Mouse (Mus musculus) neural tube, embryonic 13.5 days (tissue): Measurements from ENCODE around the gene Pik3cb. TPM values are rescaled to one million over a fixed set of nuclear protein-coding genes. Genes with fewer than 3 reads are reported as not detected.

Source experiments
- ATAC-seq: fragments of 200-750 bp; cut with Nextera tagmentation; 2 replicates; pipeline ENCODE4 v1.8.0; 2017; ENCODE audit warnings: low read depth, mild to moderate bottlenecking, moderate TSS enrichment, moderate library complexity
- H3K27ac ChIP-seq: fragments of 300-500 bp; sonication (generic); replicated peaks from 2 replicates; pipeline ENCODE4 v1.5.1; 2015; ENCODE audit warnings: moderate library complexity, mild to moderate bottlenecking, inconsistent platforms
- H3K27me3 ChIP-seq: fragments of 300-500 bp; sonication (generic); 2 replicates; pipeline ENCODE4 v1.6.1; 2015; ENCODE audit warnings: mild to moderate bottlenecking, inconsistent platforms
- H3K36me3 ChIP-seq: fragments of 300-500 bp; sonication (generic); 2 replicates; pipeline ENCODE4 v1.6.1; 2015; ENCODE audit warnings: mild to moderate bottlenecking, inconsistent platforms
- H3K4me1 ChIP-seq: fragments of 300-500 bp; sonication (generic); replicated peaks from 2 replicates; pipeline ENCODE4 v1.6.1; 2015; ENCODE audit warnings: inconsistent platforms
- H3K4me2 ChIP-seq: fragments of 300-500 bp; sonication (generic); 2 replicates; pipeline ENCODE4 v1.6.1; 2015; ENCODE audit warnings: inconsistent platforms, mild to moderate bottlenecking, moderate library complexity
- H3K4me3 ChIP-seq: fragments of 300-500 bp; sonication (generic); 2 replicates; pipeline ENCODE4 v1.5.1; 2015; ENCODE audit warnings: mild to moderate bottlenecking, inconsistent platforms
- H3K9ac ChIP-seq: fragments of 300-500 bp; sonication (generic); 2 replicates; pipeline ENCODE4 v1.6.1; 2015; ENCODE audit warnings: moderate library complexity, mild to moderate bottlenecking, inconsistent platforms
- H3K9me3 ChIP-seq: fragments of 300-500 bp; sonication (generic); 2 replicates; pipeline ENCODE4 v1.6.1; 2016; ENCODE audit warnings: inconsistent platforms
- WGBS: fragments of 180-500 bp; shearing (Covaris S2); methylation state at CpG from one replicate; pipeline ENCODE4 v1.1.7; 2015; 5-methylcytosine and 5-hydroxymethylcytosine counted together
- polyA plus RNA-seq: library from polyadenylated mRNA; unstranded; fragments of >200 nt; fragmentation: Nextera tagmentation; extraction: Ambion mirVana; gene quantifications from 2 replicates; pipeline ENCODE4 v1.2.1, GENCODE M21; 2015

Pik3cb gene
- polyA plus RNA-seq, 1 experiment from 2014 or later, result 2.1 TPM

DNA sequence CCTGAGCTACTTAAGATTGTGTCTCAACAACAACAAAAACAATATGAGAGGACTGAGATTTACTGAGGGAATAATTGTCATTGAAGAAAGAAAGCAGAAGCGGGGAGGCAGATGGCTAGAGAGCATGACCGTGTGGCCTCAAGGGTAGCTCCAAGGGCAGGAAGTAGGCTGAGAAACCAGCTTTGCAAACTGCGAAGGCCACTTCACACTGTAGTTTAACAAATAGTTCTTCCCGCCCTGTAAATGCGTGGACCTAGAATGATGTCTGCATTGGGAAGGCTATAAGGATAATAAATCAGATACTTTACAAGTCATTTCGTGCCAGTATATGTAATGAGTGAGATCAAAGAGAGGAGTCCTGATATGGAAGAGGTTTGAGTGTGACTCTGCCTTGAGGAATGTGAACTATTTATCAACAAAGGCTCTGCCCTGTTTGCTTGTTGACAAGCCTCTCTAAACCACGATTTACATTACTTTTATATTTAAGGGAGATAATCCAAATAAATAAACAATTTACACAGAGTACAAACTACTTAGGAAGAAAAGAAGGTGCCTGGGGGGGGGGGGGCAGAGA lies 4.1 kb upstream of the Pik3cb start:
- Histone ChIP-seq H3K9me3 (no peaks in the 10 kb centered on the region), H3K4me3 (no peak overlapping the region), H3K27me3 (0 out of 2 replicates have a peak, but pooled peaks cover 5% of the 10 kb centered on the region), H3K36me3 (no peaks in the 10 kb centered on the region), H3K4me1 (peaks cover 8% of the 10 kb centered on the region), H3K9ac (no peak overlapping the region), H3K4me2 (no peak overlapping the region), H3K27ac (no peak overlapping the region)
- no peak for ATAC-seq
- 59% methylated on average over 7 of the region's 7 CpGs for WGBS

DNA sequence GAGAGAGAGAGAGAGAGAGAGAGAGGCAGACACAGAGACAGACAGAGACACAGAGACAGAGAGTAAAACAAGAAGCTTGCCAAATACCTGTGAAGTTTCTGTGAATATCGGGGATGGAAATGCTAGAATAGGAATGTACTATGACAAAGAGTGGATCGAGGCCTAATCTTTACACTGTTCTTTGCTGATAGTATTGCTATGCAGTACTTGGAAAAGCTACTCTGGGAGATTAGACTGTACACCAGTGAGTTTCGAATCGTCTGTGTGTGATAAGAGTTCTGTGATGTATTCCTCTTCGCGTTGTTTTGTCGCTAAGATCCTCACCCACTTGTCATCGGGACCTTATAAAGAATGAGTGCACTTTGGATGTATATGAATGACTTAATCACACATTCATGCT lies 1.2 kb upstream of the Pik3cb start:
- H3K4me3 ChIP-seq, result no peak overlapping the region
- H3K4me1 ChIP-seq, result peaks cover 30% of the 10 kb centered on the region
- 80% methylated on average over 8 of the region's 8 CpGs for WGBS
- 0 out of 2 replicates have a peak, but pooled peaks cover 5% of the 10 kb centered on the region for H3K27me3 ChIP-seq
- no peak overlapping the region for H3K4me2 ChIP-seq
- no peaks in the 10 kb centered on the region for H3K9me3 ChIP-seq
- ATAC-seq, result no peak
- no peak overlapping the region for H3K9ac ChIP-seq
- no peak overlapping the region for H3K27ac ChIP-seq
- H3K36me3 ChIP-seq, result no peaks in the 10 kb centered on the region

DNA sequence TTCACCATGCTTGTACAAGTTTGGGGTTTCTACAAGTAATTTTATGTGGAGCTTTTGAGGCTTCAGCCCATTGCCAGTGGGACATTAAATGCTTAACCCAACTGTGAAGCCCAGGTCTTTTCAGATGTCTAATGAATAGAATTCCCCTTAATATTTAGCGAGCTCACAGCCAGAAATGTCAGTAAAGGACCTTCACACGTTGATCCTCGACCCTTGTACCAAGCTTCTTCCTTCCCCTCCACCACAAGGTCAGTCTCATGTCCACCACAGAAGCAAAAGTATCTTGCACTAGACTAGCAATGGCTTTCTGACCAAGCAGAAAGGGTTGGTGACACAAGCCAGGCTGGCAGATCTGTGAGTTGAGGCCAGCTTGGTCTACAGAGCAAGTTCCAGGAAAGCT lies 750 bp upstream of the Pik3cb start:
- peak overlapping the region; percentile 67; the same call in 1 of the 2 replicates for H3K9ac ChIP-seq
- no peaks in the 10 kb centered on the region for H3K9me3 ChIP-seq
- H3K27me3 ChIP-seq, result 0 out of 2 replicates have a peak, but pooled peaks cover 5% of the 10 kb centered on the region
- 0 out of 2 replicates have a peak overlapping the region, but pooled peaks have one; percentile 96 for H3K27ac ChIP-seq
- WGBS, result 40% methylated on average over 3 of the region's 3 CpGs
- ATAC-seq, result no peak
- no peaks in the 10 kb centered on the region for H3K36me3 ChIP-seq
- peak overlapping the region; percentile 78 for H3K4me3 ChIP-seq
- peak overlapping the region; percentile 68 for H3K4me2 ChIP-seq
- peaks cover 30% of the 10 kb centered on the region for H3K4me1 ChIP-seq

DNA sequence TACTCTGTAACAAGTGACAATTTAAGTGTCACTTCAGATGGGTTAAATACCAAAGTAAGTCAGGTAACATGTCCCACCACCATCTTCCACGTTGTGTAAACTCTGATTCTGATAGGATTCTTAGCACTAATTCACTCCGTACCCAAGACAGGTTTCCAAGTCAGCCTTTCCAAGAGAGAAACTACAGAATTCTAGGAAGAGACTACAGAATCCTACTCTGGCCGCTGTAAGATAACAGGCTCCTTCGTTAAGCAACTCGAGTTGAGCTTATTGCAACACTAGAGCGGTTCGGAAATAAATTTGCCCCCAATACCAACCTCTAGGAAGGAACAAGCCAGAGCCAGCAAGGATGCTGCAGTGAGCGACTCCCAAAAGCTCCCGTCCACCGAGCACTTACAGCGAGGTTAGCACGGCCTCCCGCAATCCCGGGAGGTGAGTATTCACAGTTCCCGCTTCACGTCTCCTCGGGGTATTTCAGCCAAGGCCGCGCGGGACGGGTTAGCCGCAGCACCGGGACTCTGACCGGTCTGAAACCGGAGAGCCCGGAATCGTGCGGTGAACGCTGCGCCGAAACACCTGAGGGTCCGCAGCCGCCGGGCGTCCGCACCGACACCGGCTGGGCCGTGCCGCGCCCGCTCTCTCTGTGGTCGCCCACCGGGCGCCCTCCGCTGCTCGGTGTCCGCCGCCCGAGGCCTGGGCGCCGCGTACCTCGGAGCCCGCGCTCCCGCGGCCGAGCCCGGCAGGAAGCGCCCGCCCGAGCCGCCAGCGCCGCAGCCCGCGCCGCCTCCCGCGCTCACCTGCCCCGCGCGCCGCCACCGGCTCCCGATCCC lies 1.0 kb downstream of the Pik3cb start:
- H3K27me3 ChIP-seq, result 0 out of 2 replicates have a peak, but pooled peaks cover 5% of the 10 kb centered on the region
- H3K4me1 ChIP-seq, result peaks cover 30% of the 10 kb centered on the region
- H3K9me3 ChIP-seq, result no peaks in the 10 kb centered on the region
- peak overlapping the region; percentile 78 for H3K4me3 ChIP-seq
- peak overlapping the region; percentile 93 for H3K9ac ChIP-seq
- WGBS, result under 1% methylated on average over 69 of the region's 77 CpGs
- peak overlapping the region; percentile 96 for H3K27ac ChIP-seq
- H3K36me3 ChIP-seq, result no peaks in the 10 kb centered on the region
- peak; percentile 84 for ATAC-seq
- peak overlapping the region; percentile 68 for H3K4me2 ChIP-seq

DNA sequence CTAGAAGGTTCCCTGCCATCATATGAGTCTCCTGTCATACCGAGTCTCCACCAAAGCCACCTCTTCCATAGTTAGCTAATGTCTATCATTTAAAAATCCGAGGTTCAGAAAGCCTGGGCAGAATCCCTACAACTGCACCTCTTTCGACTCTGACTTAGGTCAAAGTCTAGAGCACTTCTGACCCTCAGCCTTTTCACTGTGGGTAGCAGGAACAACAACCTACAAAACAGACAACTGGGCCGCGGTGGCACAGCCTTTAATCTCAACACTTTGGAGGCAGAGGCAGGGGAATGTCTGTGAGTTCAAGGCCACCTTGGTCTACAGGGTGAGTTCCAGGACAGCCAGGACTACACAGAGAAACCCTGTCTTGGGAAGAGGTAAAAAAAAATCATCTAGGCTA lies 3.1 kb downstream of the Pik3cb start:
- 0 out of 2 replicates have a peak overlapping the region, but pooled peaks have one; percentile 4 for H3K9ac ChIP-seq
- 83% methylated on average over 5 of the region's 5 CpGs for WGBS

DNA sequence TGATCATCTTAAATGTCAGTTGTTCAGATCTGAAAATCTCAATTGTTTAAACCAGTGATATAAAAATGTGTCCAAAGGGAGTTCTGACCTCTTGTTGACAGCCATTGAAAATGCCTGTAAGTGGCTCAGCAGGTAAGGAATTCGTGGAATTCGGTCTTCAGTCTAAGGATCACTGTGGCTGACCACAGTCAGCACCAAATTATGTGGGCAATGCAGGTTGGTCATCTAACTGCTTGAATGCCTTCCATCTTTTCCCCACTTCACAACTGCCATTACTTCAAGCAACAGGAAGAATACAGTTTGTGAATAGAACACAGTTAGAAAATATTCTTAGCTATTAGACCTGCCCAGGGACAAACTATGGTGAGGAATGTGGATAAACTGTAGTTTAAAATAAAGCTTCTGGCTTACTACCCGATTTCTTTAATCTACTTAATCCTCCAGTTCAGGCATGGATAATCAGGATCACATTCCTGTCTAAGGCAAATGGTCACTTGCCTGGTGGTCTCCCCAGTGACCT lies 8.4 kb downstream of the Pik3cb start:
- ATAC-seq, result no peak
- Histone ChIP-seq H3K4me1 (no peaks in the 10 kb centered on the region), H3K9me3 (no peaks in the 10 kb centered on the region), H3K9ac (no peak overlapping the region), H3K4me2 (no peak overlapping the region), H3K27me3 (no peaks in the 10 kb centered on the region), H3K4me3 (no peak overlapping the region), H3K27ac (no peak overlapping the region), H3K36me3 (no peaks in the 10 kb centered on the region)
- WGBS, result 50% methylated on average over 3 of the region's 3 CpGs

More for the DNA sequence above, 3.1 kb downstream of the Pik3cb start:
- H3K4me3 ChIP-seq, result no peak overlapping the region
- no peaks in the 10 kb centered on the region for H3K36me3 ChIP-seq
- H3K27me3 ChIP-seq, result 0 out of 2 replicates have a peak, but pooled peaks cover 5% of the 10 kb centered on the region
- peaks cover 30% of the 10 kb centered on the region for H3K4me1 ChIP-seq
- no peak for ATAC-seq
- H3K9me3 ChIP-seq, result no peaks in the 10 kb centered on the region
- no peak overlapping the region for H3K4me2 ChIP-seq
- H3K27ac ChIP-seq, result no peak overlapping the region

DNA sequence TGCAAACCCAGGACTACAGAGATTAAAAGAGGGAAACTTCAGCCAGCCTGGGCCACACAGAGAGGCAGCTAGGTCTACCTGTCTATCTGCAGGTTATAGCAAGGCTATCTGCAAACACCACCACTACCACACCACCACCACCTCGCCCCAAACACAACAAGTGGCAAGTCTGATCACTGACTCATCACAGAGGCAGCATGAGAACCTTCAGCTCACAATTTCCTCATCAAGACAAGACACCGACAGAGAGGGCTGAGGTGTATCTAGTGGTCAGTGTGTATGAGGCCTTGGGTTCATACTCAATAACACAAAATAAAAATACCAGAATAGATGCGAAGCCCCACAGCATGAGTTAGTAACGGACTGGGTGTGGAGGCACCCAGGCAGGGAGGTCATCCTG lies 9.3 kb downstream of the Pik3cb start:
- no peak overlapping the region for H3K9ac ChIP-seq
- H3K4me3 ChIP-seq, result no peak overlapping the region
- H3K9me3 ChIP-seq, result no peaks in the 10 kb centered on the region
- no peak for ATAC-seq
- 90% methylated on average over 4 of the region's 4 CpGs for WGBS
- no peaks in the 10 kb centered on the region for H3K27me3 ChIP-seq
- no peaks in the 10 kb centered on the region for H3K36me3 ChIP-seq
- H3K4me2 ChIP-seq, result no peak overlapping the region
- no peaks in the 10 kb centered on the region for H3K4me1 ChIP-seq
- H3K27ac ChIP-seq, result no peak overlapping the region

DNA sequence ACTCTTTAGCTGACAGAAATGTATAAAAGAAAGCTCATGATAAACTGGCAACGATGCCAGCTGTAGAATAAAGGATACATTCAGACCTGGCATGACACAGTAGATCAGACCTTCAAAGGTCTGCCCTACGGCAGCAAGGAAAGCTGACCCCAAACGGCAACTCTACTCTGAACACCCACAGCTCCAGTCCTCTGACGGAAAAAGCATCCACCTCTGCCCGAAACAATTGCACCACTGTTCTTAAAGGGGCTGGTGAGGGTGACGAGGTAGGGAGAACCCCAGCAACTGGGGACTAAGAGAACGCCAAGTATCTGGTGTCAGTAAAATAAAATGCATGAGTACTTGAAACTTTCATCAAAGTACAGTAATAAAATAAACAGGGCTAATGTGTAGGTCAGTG lies 12.8 kb downstream of the Pik3cb start:
- ATAC-seq, result no peak
- H3K27ac ChIP-seq, result no peak overlapping the region
- WGBS, result 74% methylated on average over 7 of the region's 7 CpGs
- H3K4me1 ChIP-seq, result no peaks in the 10 kb centered on the region
- H3K27me3 ChIP-seq, result no peaks in the 10 kb centered on the region
- H3K4me3 ChIP-seq, result no peak overlapping the region
- H3K36me3 ChIP-seq, result no peaks in the 10 kb centered on the region
- H3K4me2 ChIP-seq, result no peak overlapping the region
- no peaks in the 10 kb centered on the region for H3K9me3 ChIP-seq
- H3K9ac ChIP-seq, result no peak overlapping the region

DNA sequence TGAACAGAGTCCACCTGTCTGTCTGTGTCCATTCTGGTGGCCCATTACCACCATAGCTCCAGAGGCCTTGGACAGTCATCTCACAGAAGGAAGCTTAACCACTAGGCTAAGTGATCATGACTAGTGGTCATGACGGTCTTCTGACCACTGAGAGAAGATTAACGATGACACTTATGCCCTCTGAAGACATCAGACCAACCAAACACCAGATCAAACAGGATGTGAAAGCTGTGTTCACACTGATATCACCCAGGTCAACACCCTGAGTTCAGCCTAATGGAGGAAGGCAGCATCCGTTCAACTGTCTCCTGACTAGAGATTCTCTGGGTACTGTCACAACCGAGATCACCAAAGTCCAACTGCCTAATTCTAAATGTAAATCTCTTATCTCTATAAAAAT lies 17.7 kb downstream of the Pik3cb start:
- Histone ChIP-seq H3K9me3 (no peaks in the 10 kb centered on the region), H3K4me2 (no peak overlapping the region), H3K4me3 (no peak overlapping the region), H3K9ac (no peak overlapping the region), H3K27ac (no peak overlapping the region), H3K27me3 (no peaks in the 10 kb centered on the region), H3K4me1 (no peaks in the 10 kb centered on the region), H3K36me3 (peaks cover 7% of the 10 kb centered on the region; the same call in 1 of the 2 replicates)
- WGBS, result 82% methylated on average over 4 of the region's 4 CpGs
- no peak for ATAC-seq

DNA sequence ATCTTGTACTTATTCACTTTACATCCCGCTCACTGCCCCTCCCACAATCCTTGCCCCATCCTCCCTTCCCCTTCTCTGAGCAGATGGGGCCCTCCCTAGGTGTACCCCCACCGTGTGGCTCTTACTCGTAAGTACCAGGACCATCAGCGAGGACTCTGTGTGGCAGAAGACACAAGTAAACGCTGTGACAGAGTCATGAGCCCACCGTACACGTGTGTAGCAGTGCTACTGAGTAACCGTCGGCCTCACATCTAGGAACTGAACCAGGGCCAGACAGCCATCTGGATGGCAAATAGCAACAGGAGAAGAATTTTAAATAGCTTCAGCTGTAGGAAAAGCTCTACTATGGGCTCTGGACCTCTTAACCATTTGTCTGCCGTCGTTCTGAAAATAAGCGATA lies 28.0 kb downstream of the Pik3cb start:
- Histone ChIP-seq H3K9me3 (no peaks in the 10 kb centered on the region), H3K4me3 (no peak overlapping the region), H3K9ac (no peak overlapping the region), H3K27ac (no peak overlapping the region), H3K4me2 (no peak overlapping the region), H3K4me1 (peaks cover 16% of the 10 kb centered on the region; the same call in 1 of the 2 replicates), H3K27me3 (no peaks in the 10 kb centered on the region), H3K36me3 (no peaks in the 10 kb centered on the region)
- peak; percentile 74; the same call in 1 of the 2 replicates for ATAC-seq
- WGBS, result 63% methylated on average over 12 of the region's 12 CpGs

DNA sequence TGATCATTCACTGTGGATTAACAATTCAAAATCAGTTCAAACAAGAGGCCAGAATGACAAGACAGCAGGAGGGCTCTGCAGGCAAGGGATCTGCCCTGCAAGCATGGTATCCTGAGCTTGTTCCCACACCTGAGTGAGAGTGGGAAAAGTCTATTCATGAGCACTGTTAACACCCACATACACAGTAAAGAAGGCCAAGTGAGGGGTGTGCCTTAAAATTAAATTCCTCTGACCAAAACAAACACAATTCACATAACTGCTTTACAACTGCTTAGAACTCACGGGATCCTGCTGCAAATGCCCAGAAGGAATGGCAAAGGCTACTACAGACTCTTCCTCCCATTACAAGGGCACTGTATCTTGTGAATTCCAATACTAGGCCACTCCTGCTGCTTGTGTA lies 29.3 kb downstream of the Pik3cb start:
- Histone ChIP-seq H3K4me1 (peaks cover 16% of the 10 kb centered on the region; the same call in 1 of the 2 replicates), H3K36me3 (peaks cover 4% of the 10 kb centered on the region; the same call in 1 of the 2 replicates), H3K27ac (no peak overlapping the region), H3K9me3 (peaks cover 4% of the 10 kb centered on the region; the same call in 1 of the 2 replicates), H3K27me3 (no peaks in the 10 kb centered on the region), H3K4me2 (no peak overlapping the region), H3K4me3 (no peak overlapping the region), H3K9ac (no peak overlapping the region)
- no peak for ATAC-seq
- WGBS, result 20% methylated on average over 1 of the region's 1 CpGs

DNA sequence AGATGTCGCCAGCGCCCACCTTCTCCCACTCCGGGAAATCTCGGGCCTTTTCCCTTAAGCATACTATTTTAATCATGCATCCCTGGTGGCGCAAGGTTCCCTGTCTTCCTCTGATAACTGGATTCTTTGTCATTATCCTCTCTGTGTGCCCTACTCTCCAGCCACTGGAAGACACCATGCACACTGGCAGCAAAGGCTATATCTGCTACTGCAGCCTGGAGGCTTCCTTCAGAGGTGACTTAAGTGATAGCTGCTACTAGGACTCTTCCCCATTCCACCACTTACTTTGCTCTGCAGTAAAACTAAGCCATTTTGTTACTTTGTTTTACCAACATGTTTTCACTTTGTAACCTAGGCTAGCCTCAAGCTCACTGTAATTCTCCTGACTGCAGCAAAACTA lies 30.2 kb downstream of the Pik3cb start:
- Histone ChIP-seq H3K36me3 (peaks cover 10% of the 10 kb centered on the region), H3K9me3 (peaks cover 4% of the 10 kb centered on the region; the same call in 1 of the 2 replicates), H3K9ac (no peak overlapping the region), H3K27ac (no peak overlapping the region), H3K4me2 (no peak overlapping the region), H3K4me1 (peaks cover 16% of the 10 kb centered on the region; the same call in 1 of the 2 replicates), H3K27me3 (no peaks in the 10 kb centered on the region), H3K4me3 (no peak overlapping the region)
- 62% methylated on average over 5 of the region's 5 CpGs for WGBS
- no peak for ATAC-seq
